Mouse (Mus musculus) midbrain, embryonic 10.5 days (tissue): ENCODE measurements around the gene Kmo. TPM values are rescaled to one million over a fixed set of nuclear protein-coding genes. Genes with fewer than 3 reads are reported as not detected.

Experiments
- DNase-seq: peaks from one replicate; pipeline ENCODE4 v3.0.0-alpha.2; 2017; ENCODE audit warnings: low spot score
- H3K27ac ChIP-seq: fragments of 300-500 bp; sonication (generic); replicated peaks from 2 replicates; pipeline ENCODE4 v1.5.1; 2016; ENCODE audit warnings: mild to moderate bottlenecking
- H3K27me3 ChIP-seq: fragments of 300-500 bp; sonication (generic); 2 replicates; pipeline ENCODE4 v1.6.1; 2016; ENCODE audit warnings: low read depth, mild to moderate bottlenecking; ENCODE audit not compliant: poor library complexity, severe bottlenecking
- H3K36me3 ChIP-seq: fragments of 300-500 bp; sonication (generic); 2 replicates; pipeline ENCODE4 v1.6.1; 2016; ENCODE audit warnings: mild to moderate bottlenecking, moderate library complexity
- H3K4me1 ChIP-seq: fragments of 300-500 bp; sonication (generic); 2 replicates; pipeline ENCODE4 v1.6.1; 2016
- H3K4me3 ChIP-seq: fragments of 300-500 bp; sonication (generic); 2 replicates; pipeline ENCODE4 v1.5.1; 2016; ENCODE audit warnings: mild to moderate bottlenecking, moderate library complexity
- H3K9me3 ChIP-seq: fragments of 300-500 bp; sonication (generic); replicated peaks from 2 replicates; pipeline ENCODE4 v1.6.1; 2016; ENCODE audit warnings: mild to moderate bottlenecking
- WGBS: fragments of 180-500 bp; shearing (Covaris S2); methylation state at CpG from one replicate; pipeline ENCODE4 v1.1.7; 2016; 5-methylcytosine and 5-hydroxymethylcytosine counted together
- polyA plus RNA-seq: library from polyadenylated mRNA; unstranded; fragments of >200 nt; fragmentation: Nextera tagmentation; extraction: Ambion mirVana; gene quantifications from 2 replicates; pipeline ENCODE4 v1.2.1, GENCODE M21; 2016

Gene Kmo
- polyA plus RNA-seq, result 0.11 and 0.12 TPM in 2 replicates

- 92% methylated on average over 13 of the region's 13 CpGs for WGBS
- H3K4me1 ChIP-seq, result peaks cover 13% of the 10 kb centered on the region
- H3K9me3 ChIP-seq, result no peaks in the 10 kb centered on the region
- H3K36me3 ChIP-seq, result peaks cover 54% of the 10 kb centered on the region
- DNase-seq, result no peak
- no peaks in the 10 kb centered on the region for H3K27me3 ChIP-seq
- no peak within 1 kb of the TSS for H3K4me3 ChIP-seq
- H3K27ac ChIP-seq, result no peak within 1 kb of the TSS
Observed at GRCm38 (mm10) chr1:175619814-175620431, at the start of gene Kmo. TSS of gene Kmo (plus strand) at chr1:175620381.

DNA sequence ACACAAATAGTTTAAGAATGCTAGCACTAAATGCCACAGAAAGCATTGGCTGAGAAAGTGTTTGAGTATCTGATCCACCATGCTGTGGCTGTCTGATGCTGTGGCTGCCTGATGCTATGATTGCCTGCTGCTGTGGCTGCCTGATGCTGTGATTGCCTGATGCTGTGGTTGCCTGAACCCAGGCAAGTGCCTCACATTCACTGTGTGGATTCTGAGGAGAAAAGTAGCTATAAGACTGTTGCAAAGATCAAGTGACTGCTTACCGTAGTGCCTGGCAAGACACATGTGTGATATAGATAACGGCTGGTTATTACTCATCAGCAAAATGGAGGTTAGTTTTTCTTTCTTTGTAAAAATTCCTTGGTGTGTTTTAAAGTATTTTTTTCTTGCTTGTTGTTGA, 46.1 kb upstream of the Kmo start:
- Histone ChIP-seq H3K4me1 (no peaks in the 10 kb centered on the region), H3K27me3 (no peaks in the 10 kb centered on the region), H3K9me3 (no peaks in the 10 kb centered on the region), H3K4me3 (no peak overlapping the region), H3K27ac (no peak overlapping the region), H3K36me3 (no peaks in the 10 kb centered on the region)
- 96% methylated on average over 2 of the region's 2 CpGs for WGBS
- DNase-seq, result no peak

GRCm38 (mm10) chr1:175578425-175579096, 41.6 kb upstream of the Kmo start:
- WGBS, result 89% methylated on average over 2 of the region's 2 CpGs
- no peak for DNase-seq

GRCm38 (mm10) chr1:175579598-175580235, 40.5 kb upstream of the Kmo start:
- DNase-seq, result no peak
- Histone ChIP-seq H3K4me3 (no peak overlapping the region), H3K27ac (no peak overlapping the region), H3K4me1 (no peaks in the 10 kb centered on the region), H3K9me3 (no peaks in the 10 kb centered on the region), H3K27me3 (no peaks in the 10 kb centered on the region), H3K36me3 (no peaks in the 10 kb centered on the region)
- WGBS, result 91% methylated on average over 9 of the region's 9 CpGs

More at GRCm38 (mm10) chr1:175578425-175579096, 41.6 kb upstream of the Kmo start:
- H3K9me3 ChIP-seq, result no peaks in the 10 kb centered on the region
- no peaks in the 10 kb centered on the region for H3K4me1 ChIP-seq
- H3K27ac ChIP-seq, result no peak overlapping the region
- no peaks in the 10 kb centered on the region for H3K27me3 ChIP-seq
- no peaks in the 10 kb centered on the region for H3K36me3 ChIP-seq
- no peak overlapping the region for H3K4me3 ChIP-seq

- DNase-seq, result no peak
- H3K36me3 ChIP-seq, result no peaks in the 10 kb centered on the region
- H3K27me3 ChIP-seq, result no peaks in the 10 kb centered on the region
- H3K4me1 ChIP-seq, result no peaks in the 10 kb centered on the region
- WGBS, result 90% methylated on average over 7 of the region's 7 CpGs
- H3K4me3 ChIP-seq, result no peak overlapping the region
- no peaks in the 10 kb centered on the region for H3K9me3 ChIP-seq
- H3K27ac ChIP-seq, result no peak overlapping the region
Observed at GRCm38 (mm10) chr1:175580346-175580745, 39.8 kb upstream of the Kmo start.

DNA sequence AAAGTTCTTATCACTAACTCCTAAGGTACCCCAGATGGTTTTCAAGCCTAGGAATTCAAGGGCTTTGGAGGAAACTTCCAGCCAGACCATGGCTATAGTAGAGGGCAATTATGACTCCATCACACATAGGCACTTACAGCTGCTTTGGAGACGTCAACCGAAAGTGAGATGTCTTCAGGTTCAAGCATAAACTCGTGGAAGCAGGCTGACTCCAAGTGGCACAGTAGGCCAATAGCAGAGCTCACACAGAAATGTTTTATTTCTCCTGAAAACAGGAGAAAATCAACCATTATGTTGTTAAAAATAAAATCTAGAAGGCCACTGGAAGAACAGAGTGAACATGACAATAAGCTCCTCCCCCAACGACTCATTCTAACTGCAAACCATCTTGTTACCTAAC, 37.4 kb upstream of the Kmo start:
- Histone ChIP-seq H3K4me3 (no peak overlapping the region), H3K36me3 (no peaks in the 10 kb centered on the region), H3K27me3 (no peaks in the 10 kb centered on the region), H3K4me1 (no peaks in the 10 kb centered on the region), H3K27ac (no peak overlapping the region), H3K9me3 (no peaks in the 10 kb centered on the region)
- 90% methylated on average over 4 of the region's 4 CpGs for WGBS
- no peak for DNase-seq

DNA sequence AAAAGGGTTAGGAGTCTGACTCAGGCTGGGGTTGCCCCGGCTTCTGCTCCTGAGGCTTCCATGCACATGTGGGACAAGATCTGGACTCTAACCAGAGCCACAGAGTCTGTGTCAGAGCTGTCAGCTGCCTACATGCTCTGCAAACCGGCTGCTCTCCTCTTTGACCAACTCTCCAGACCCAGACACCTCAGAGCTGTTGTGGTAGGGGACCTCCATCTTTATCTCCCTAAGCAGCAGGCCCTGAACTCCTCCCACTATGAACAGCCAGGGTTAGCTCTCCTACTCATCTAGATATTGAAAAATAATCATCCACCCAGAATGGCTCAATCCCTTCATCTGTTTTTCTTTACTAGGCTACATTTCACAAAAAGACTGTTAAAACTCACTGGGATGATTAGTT, 34.9 kb upstream of the Kmo start:
- H3K36me3 ChIP-seq, result no peaks in the 10 kb centered on the region
- no peaks in the 10 kb centered on the region for H3K27me3 ChIP-seq
- DNase-seq, result no peak
- H3K9me3 ChIP-seq, result no peaks in the 10 kb centered on the region
- H3K4me1 ChIP-seq, result no peaks in the 10 kb centered on the region
- H3K4me3 ChIP-seq, result no peak overlapping the region
- 89% methylated on average over 2 of the region's 2 CpGs for WGBS
- H3K27ac ChIP-seq, result no peak overlapping the region

DNA sequence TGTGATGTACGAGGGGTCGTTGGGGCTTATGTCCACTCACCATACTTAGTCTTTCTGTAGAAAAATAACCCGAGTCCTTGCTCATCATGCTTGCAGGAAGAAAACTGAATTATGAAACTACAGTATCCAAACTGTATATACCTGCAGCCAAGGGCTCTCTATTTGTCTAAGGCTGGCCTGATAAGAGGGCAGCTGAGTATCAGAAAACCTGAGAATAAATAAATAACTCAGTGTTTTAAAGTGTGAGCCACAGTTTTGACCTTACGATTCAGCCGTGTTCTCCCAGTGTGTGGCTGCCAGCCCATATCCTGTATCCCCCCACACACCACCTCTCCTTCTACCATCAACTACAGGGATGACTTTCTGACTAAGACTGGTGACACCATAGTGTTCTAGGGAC, 33.5 kb upstream of the Kmo start:
- no peaks in the 10 kb centered on the region for H3K36me3 ChIP-seq
- H3K4me3 ChIP-seq, result no peak overlapping the region
- no peaks in the 10 kb centered on the region for H3K9me3 ChIP-seq
- no peak for DNase-seq
- no peaks in the 10 kb centered on the region for H3K4me1 ChIP-seq
- no peak overlapping the region for H3K27ac ChIP-seq
- no peaks in the 10 kb centered on the region for H3K27me3 ChIP-seq
- 91% methylated on average over 5 of the region's 5 CpGs for WGBS

DNA sequence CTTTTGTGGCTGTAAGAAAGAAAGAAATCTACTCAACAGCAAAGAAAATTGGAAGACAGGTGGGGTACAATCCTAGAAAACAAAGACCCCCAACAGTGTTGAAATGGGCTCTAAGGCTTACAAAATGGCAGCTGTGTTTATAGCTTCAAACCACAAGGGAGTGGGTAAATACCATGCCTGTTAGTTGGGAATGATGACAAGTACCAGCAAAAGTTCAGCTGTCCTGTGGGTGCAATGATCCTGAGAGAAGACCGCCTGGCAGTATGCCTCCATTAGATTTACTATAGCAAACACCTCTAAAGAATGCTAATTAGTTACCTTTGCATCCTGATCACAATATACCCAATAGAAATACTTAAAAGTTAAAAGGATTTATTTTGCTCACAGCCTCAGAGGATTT, 27.3 kb upstream of the Kmo start:
- H3K27ac ChIP-seq, result no peak overlapping the region
- H3K27me3 ChIP-seq, result no peaks in the 10 kb centered on the region
- H3K36me3 ChIP-seq, result no peaks in the 10 kb centered on the region
- DNase-seq, result no peak
- WGBS, result 83% methylated on average over 1 of the region's 1 CpGs
- no peak overlapping the region for H3K4me3 ChIP-seq
- H3K9me3 ChIP-seq, result no peaks in the 10 kb centered on the region
- H3K4me1 ChIP-seq, result no peaks in the 10 kb centered on the region

DNA sequence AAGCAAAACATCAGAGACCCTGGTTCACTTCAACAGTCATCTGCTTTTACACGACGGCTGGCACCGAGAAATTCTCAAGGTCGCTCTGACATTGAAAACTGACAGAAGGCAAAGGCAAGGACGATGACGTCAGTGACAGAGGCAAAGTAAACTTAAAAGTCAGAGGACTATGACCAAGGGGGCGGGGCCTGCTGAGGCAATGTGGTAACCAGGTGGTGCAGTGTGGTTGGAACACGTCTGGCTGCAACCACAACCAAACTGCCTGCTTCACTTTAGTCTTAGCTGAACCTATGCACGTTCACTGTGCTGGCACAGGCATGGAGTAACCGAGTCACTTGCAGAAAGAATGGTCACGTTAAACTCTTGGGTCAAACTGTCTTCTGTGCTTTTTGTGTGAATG, 17.9 kb upstream of the Kmo start:
- 90% methylated on average over 11 of the region's 11 CpGs for WGBS
- Histone ChIP-seq H3K36me3 (peaks cover 68% of the 10 kb centered on the region), H3K27me3 (no peaks in the 10 kb centered on the region), H3K9me3 (no peaks in the 10 kb centered on the region), H3K4me1 (no peaks in the 10 kb centered on the region), H3K27ac (no peak overlapping the region), H3K4me3 (no peak overlapping the region)
- DNase-seq, result no peak

GRCm38 (mm10) chr1:175603390-175603789, 16.8 kb upstream of the Kmo start:
- no peaks in the 10 kb centered on the region for H3K9me3 ChIP-seq
- H3K4me1 ChIP-seq, result no peaks in the 10 kb centered on the region
- no peak for DNase-seq
- H3K36me3 ChIP-seq, result peaks cover 79% of the 10 kb centered on the region
- no peak overlapping the region for H3K27ac ChIP-seq
- H3K27me3 ChIP-seq, result no peaks in the 10 kb centered on the region
- 82% methylated on average over 6 of the region's 6 CpGs for WGBS
- H3K4me3 ChIP-seq, result no peak overlapping the region

DNA sequence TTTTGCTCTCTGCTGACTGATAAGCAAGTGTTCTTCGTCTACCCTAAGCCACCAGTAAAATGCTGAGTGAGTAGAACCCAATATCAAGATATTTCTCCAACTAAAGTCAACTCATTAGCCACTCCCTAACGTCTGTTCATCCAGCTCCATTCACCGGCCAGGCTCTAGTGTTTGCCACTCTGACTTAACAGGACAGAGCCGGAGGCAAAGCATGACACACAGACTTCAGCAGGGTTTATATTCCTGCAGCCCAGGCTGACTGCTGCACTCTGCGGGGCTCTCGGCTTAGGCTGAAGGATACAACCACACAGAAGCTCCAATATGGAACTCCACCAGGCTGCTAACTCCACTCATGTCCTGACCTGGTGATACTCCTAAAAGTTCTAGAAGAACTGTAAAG, 12.9 kb upstream of the Kmo start:
- Histone ChIP-seq H3K9me3 (no peaks in the 10 kb centered on the region), H3K36me3 (peaks cover 97% of the 10 kb centered on the region)

More for the DNA sequence above, 12.9 kb upstream of the Kmo start:
- Histone ChIP-seq H3K4me3 (no peak overlapping the region), H3K27ac (no peak overlapping the region), H3K4me1 (no peaks in the 10 kb centered on the region), H3K27me3 (no peaks in the 10 kb centered on the region)
- DNase-seq, result no peak
- 97% methylated on average over 6 of the region's 6 CpGs for whole genome bisulfite sequencing
